Mouse (Mus musculus) mouse trophoblast stem cell (cell line): ENCODE measurements around the gene Atp5k.

Experiments used
- in situ Hi-C, 2 experiments: fragments of 300-500 bp; cut with MseI, MboI; formaldehyde crosslinking; loops; 2 replicates in 1 of 2; 3 replicates in 1 of 2; pipeline ENCODE4 v1.15.1; 2025

Gene Atp5k

DNA sequence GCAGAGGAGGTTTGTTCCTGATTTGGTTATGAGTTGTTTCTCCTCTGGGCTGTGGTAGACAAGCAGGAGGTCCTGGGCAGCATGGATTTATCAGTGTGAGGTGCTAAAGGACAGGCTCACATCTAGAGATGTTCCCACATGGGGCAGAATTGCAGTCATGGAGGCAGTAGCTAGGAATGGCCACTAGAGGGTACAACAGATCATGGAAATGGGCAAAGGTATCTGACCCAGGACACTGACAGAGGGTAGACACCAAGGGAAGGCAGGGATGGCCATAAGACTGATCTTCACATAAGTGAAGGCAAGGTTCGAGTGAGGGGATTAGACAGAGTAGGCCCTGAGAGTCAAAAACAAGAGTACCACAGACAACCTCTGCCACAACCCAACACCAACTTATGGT, 7.1 kb downstream of the Atp5k start:
- in situ Hi-C loops, result no loop called here

DNA sequence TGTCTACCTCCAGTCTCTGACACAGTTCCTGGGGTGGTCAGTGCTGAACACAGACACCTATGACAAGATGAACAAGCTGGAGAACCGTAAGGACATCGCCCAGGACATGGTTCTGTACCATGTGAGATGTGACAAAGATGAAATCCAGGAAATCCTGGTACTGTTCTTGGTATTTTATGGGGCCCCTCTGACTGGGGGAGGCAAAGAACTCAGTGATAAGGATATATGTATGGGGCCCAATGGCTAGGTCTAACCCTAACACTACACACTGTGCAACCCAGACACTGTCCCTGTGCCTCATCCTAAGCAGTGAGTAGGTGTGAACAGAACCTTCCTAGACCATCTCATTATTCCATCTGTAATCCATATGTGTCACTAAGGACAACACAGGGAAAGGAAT, 10.8 kb downstream of the Atp5k start:
- in situ Hi-C loops, result no loop called here

DNA sequence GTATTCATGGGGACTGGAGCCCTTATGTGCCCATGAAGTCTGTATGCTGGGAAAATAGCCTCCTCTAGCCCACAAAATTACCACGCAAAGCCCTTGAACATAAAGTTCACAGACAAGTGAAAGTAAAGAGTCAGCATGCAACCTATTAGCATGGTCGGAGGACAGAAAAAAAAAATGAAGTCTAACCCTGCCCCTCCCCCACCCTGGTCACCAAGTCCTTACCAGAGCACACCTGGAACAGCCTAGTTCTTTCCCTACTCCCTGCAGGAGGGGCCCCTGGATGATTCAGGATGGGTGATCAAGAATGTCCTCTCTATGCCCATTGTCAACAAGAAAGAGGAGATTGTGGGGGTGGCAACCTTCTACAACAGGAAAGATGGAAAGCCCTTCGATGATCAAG, 11.5 kb downstream of the Atp5k start:
- in situ Hi-C loops, result no loop called here

DNA sequence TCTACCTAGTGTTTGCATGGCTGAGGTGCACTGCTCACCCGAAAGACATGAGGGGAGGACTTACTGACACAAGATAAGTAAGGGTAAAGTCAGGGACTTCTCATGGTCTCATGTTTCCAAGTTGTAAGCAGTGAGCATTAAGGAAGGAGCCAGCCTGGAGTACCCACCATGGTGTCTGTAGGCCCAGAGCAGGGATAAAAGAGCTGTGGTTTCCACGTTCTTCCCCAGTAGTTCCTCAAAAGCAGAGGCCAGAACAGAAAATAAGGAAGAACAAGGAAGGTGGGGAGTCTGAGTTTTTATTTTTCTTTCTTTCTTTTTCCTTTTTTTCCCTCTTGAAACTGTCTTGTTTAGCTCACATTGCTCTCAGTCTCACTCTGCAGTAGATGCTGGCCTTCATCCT, 19.5 kb downstream of the Atp5k start:
- in situ Hi-C loops, result no loop called here

DNA sequence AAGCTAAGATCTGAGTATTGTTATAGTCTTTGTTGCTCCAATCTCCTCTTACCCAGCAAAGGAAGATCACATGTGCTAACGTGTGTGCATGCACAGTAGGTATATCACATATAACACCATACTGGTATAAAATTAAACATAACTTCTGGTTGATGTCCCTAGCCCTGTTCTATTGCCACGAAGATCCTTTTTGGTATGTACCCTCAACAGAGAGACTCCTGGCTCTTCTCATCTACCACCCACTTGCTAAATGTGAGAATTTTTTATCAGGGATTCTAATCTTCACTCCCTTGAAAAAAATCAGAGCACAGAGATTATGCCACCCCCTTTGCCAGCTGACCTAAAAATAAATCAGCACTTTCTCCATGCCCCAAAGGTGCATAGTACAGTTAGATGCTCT, 27.3 kb downstream of the Atp5k start:
- in situ Hi-C loops, result no loop called here

DNA sequence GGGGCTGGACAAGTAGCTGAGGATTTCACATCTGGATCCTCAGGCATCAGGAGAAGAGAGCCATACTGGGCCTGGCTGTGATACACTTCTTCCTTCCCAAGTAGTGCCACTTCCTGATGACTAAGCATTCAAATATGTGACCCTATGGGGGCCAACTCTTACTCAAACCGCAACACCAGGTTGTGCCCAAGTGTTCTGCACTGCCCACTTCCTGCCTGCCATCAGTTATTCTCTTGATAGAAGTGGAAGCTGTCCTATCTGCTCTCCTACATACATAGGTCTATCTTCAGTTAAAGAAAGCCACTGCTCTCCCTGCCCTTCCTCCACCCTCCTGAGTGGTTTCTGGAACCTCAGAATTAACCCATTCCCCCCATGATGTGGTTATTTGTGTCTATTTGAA, 28.8 kb downstream of the Atp5k start:
- in situ Hi-C loops, result no loop called here

DNA sequence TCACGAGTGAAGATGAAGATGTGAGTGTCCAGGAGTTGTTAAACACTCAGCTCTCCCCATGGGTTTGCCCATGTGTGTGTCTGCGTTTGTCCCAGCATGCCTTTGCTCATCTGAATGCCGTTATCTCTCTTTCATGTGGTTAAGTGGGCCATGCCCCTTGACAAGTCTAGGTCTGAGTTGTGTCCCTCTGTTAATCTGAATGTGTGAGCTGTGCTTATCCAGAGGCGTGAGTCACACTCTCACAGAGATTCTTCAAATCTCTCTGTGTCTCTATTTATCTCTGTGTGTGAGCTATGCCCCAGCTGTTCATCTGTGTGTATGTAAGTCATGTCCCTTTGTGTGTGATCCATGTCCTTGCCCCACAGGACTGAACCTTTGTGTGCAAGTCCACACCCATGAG, 30.8 kb downstream of the Atp5k start:
- in situ Hi-C loops, result no loop called here

DNA sequence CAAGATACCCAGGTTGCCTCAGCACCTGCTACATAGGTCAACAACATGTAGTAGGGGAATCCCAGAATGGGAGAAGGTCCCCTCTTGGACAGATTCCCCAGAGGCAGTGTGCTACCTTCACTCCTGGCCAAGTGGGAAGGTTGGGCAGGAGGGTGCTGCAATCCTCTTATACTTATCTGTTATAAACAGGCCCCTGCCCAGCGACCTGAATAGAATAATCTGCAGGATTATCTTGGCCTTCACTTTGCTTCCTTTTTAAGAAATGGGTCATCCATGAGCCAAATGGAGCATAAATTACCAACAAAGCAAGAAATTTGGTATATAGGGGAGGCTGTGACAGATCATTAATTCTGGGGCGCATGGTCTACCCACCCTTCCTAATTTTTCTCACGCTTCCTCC, 44.5 kb downstream of the Atp5k start:
- in situ Hi-C loops, result no loop called here

DNA sequence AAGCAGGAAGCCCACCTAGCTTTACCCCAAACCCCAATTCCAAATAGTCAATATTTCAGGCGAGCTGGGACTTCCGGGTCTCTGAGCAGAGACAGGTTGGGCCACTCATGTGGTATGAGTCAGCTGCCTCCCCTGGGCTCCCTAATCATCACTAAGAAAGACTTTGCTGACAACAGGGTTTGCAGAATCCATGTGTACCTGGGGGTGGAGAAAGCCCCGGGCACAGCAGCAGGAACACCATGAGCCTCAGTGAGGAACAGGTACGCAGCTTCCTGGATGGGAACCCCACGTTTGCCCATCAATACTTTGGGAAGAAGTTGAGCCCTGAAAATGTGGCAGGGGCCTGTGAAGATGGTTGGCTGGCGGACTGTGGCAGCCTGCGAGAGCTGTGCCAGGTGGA, 46.0 kb downstream of the Atp5k start, which contains the start of gene Pde6b:
Gene Pde6b (plus strand): TSS at position 191 of the 400 bp plus-strand sequence.
- in situ Hi-C loops, result no loop called here

DNA sequence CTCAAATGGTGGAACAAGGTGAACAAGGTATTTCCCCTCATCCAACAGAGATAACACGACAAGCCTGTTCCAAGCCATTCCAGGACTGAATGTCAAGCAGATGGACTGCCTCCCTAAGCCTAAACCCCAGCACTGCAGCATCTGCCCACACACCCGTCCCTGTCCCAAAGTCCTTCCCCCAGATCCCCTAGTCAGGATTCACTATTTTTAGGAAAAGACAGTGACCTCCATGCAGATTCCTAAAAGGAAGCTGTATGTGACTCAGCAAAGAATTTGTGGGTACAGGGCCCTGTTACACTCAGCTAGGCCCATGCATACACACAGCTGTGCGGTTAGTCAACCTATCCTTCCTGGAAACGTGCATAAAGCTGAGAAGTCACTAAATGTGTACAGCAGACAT, 47.8 kb downstream of the Atp5k start:
- in situ Hi-C loops, result no loop called here

DNA sequence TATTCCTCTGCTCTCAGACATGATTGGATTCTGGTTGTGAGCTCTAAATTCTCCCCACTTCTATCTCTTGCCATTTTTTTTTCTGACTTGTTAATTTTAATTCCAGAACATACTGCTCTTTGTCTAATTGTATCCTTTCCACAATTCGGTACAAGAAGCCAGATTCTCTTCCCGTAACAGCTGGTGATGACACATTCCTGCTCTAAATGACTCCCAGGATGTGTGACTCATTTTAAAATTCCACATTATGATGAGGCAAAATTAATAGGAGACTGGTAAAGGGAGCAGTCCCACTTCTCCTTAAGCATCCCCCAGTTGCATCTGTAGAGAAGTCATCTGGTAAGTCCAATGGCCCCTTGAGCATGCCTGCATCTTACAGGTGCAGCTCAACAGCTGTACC, 48.6 kb downstream of the Atp5k start:
- in situ Hi-C loops, result no loop called here
